Mouse (Mus musculus): ENCODE results near the gene Tmprss6. TPM values are rescaled to one million over a fixed set of nuclear protein-coding genes. Genes with fewer than 3 reads are reported as not detected.
A peak's percentile ranks its signal among the peaks of the same experiment; 100 is the strongest.

Gene Tmprss6
- polyA plus RNA-seq, 1 experiment from 2014 or later = 0.21 TPM

DNA sequence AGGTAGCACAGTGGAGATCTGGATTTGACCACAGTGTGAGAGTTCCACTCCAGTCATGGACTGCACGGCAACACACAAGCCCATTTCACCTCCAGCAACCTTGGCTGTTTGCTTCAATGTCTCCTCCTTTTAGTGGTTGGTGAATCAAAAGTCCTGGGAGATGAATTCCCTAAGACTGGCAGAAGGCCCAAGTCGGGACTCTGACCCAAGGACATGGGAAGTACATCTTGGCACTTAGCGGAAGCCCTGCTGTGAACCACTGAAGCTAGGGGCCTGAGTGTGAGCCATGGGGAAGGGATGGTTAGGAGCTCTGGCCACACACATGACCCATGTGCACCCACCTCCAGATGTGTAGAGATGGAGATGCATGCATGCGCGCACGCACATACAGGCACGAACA lies 864 bp downstream of the Tmprss6 start:
- H3K27me3 ChIP-seq = no peaks in the 10 kb centered on the region; the same call in 1 of the 2 replicates
- H3K4me2 ChIP-seq = no peak overlapping the region
- H3K36me3 ChIP-seq = no peaks in the 10 kb centered on the region
- no peak overlapping the region for H3K9ac ChIP-seq
- H3K4me1 ChIP-seq (replicated peaks) = peaks cover 20% of the 10 kb centered on the region
- H3K27ac ChIP-seq = no peak overlapping the region
- no peak for ATAC-seq (replicated peaks; ENCODE audit: insufficient number of reproducible peaks, insufficient read depth, low FRiP score, low read depth)
- no peak overlapping the region for H3K4me3 ChIP-seq
- H3K9me3 ChIP-seq (replicated peaks) = no peaks in the 10 kb centered on the region
- 87% methylated on average over 7 of the region's 7 CpGs for WGBS

DNA sequence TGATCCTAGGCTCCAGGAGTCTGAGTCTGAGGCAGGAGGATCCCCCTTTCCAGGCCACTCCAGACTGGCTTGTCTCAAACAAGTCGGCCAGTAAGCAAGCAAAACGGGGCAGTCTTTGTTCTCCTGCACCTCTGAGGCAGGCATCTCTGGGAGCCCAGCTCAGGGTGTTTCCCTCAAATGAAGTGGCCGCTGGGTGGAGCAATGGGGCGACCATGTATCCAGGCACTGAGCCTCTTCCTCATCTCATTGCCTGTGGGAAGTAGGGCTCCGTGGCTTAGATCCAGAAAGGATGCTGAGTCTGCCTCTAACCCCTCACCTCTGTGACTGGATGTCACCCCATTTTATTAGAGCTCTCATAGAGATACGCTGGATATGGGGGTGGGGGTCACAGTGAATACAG lies 1.6 kb downstream of the Tmprss6 start:
- Histone ChIP-seq H3K4me1 (replicated peaks) (peaks cover 18% of the 10 kb centered on the region), H3K4me3 (no peak overlapping the region), H3K36me3 (no peaks in the 10 kb centered on the region), H3K9me3 (replicated peaks) (no peaks in the 10 kb centered on the region), H3K4me2 (no peak overlapping the region), H3K9ac (no peak overlapping the region), H3K27ac (no peak overlapping the region), H3K27me3 (peaks cover under 1% of the 10 kb centered on the region; the same call in 1 of the 2 replicates)
- 36% methylated on average over 6 of the region's 6 CpGs for WGBS
- ATAC-seq (replicated peaks; ENCODE audit: insufficient number of reproducible peaks, insufficient read depth, low FRiP score, low read depth) = no peak

DNA sequence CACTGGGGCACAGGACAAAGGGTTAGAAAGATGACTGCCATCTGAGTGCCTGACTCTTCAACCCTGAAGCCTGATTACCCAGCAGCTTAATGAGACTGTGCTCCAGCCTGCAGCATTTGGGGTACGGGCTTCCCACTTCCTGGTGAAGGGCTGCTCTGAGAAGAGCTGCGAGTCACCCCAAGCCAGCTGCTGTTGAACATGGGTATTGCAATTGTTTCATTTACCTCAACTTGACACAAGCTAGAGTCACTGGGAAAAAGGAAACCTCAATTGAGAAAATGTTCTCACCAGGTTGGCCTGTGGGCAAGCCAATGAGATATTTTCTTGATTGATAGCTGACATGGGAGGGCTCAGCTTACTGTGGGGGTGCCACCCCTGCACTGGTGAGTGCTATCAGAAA lies 5.5 kb downstream of the Tmprss6 start:
- no peaks in the 10 kb centered on the region for H3K36me3 ChIP-seq
- H3K4me1 ChIP-seq (replicated peaks) = 0 out of 2 replicates have a peak, but pooled peaks cover 6% of the 10 kb centered on the region
- H3K27me3 ChIP-seq = peaks cover 2% of the 10 kb centered on the region; the same call in 1 of the 2 replicates
- H3K4me2 ChIP-seq = no peak overlapping the region
- no peaks in the 10 kb centered on the region for H3K9me3 ChIP-seq (replicated peaks)
- no peak for ATAC-seq (replicated peaks; ENCODE audit: insufficient number of reproducible peaks, insufficient read depth, low FRiP score, low read depth)
- H3K4me3 ChIP-seq = no peak overlapping the region
- no peak overlapping the region for H3K27ac ChIP-seq
- no peak overlapping the region for H3K9ac ChIP-seq
- WGBS = 33% methylated on average over 2 of the region's 2 CpGs

DNA sequence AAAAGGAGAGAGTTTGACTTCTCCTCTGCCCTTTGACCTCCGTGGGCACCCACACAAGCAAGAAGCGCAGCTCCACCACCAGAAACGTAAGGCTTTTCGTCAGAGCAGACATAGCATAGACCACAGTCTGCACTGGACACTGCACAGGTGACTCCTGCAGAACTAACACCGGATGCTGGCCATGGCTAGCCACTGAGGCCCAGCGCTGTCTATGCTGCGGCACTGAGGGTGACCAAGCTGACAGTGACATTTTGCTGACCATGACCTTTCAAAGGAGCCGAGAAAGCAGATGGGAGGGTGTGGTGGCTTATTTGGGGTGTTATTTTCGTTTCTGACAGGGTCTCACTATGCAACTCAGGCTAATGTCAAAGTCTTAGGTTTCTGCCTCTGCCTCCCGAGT lies 11.2 kb downstream of the Tmprss6 start:
- H3K27ac ChIP-seq = no peak overlapping the region
- H3K36me3 ChIP-seq = no peaks in the 10 kb centered on the region
- no peak for ATAC-seq (replicated peaks; ENCODE audit: insufficient number of reproducible peaks, insufficient read depth, low FRiP score, low read depth)
- no peaks in the 10 kb centered on the region for H3K9me3 ChIP-seq (replicated peaks)
- no peak overlapping the region for H3K4me2 ChIP-seq
- H3K9ac ChIP-seq = no peak overlapping the region
- H3K4me1 ChIP-seq (replicated peaks) = peaks cover 3% of the 10 kb centered on the region; the same call in 1 of the 2 replicates
- H3K4me3 ChIP-seq = no peak overlapping the region
- H3K27me3 ChIP-seq = 0 out of 2 replicates have a peak, but pooled peaks cover 2% of the 10 kb centered on the region
- 73% methylated on average over 10 of the region's 10 CpGs for WGBS

DNA sequence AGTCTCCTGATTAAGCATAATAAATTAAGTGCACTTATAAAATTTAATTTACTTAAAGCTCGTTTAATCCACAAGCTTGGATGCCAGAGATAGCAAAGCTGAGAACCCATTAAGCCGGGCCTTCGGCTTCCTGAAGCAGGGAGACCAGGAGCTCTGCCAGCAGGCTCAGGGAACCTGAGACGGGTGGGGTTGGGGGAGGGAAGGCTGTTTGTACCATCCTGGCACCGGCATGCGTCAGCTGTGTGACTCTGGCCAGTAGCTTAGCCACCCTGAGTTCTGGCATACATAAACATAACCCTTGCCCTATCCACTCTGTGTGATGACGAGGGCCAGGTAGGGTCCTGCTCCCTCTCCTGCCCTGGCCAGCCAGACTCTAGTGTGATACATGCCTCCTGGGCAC lies 12.4 kb downstream of the Tmprss6 start:
- no peak overlapping the region for H3K27ac ChIP-seq
- no peak overlapping the region for H3K9ac ChIP-seq
- 52% methylated on average over 7 of the region's 7 CpGs for WGBS
- no peaks in the 10 kb centered on the region for H3K9me3 ChIP-seq (replicated peaks)
- ATAC-seq (replicated peaks; ENCODE audit: insufficient number of reproducible peaks, insufficient read depth, low FRiP score, low read depth) = no peak
- no peak overlapping the region for H3K4me2 ChIP-seq
- H3K4me1 ChIP-seq (replicated peaks) = peaks cover 3% of the 10 kb centered on the region
- no peaks in the 10 kb centered on the region for H3K36me3 ChIP-seq
- no peaks in the 10 kb centered on the region for H3K27me3 ChIP-seq
- no peak overlapping the region for H3K4me3 ChIP-seq

DNA sequence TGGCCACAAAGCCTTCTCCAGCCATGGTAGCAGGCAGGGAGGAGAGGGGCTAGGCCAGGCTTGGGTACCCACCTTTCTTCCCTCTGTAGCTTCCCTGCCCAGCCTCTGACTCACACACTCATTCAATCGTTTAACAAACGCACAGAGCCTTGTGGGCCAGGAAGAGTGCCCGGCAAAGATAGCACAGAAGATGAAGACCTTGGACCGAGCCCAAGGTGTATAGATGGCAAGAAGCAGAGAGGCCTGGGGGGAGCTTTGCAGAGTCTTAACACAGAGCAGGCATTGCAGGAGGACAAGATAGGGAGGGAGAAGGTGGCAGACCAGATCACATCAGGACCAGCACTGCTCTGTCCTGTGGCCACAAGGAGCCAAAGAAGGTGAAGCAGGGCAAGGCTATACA lies 13.3 kb downstream of the Tmprss6 start:
- no peaks in the 10 kb centered on the region for H3K27me3 ChIP-seq
- WGBS = 35% methylated on average over 4 of the region's 4 CpGs
- H3K9me3 ChIP-seq (replicated peaks) = no peaks in the 10 kb centered on the region
- H3K27ac ChIP-seq = no peak overlapping the region
- no peak overlapping the region for H3K4me2 ChIP-seq
- peaks cover 8% of the 10 kb centered on the region for H3K4me1 ChIP-seq (replicated peaks)
- no peak overlapping the region for H3K4me3 ChIP-seq
- no peak overlapping the region for H3K9ac ChIP-seq
- no peaks in the 10 kb centered on the region for H3K36me3 ChIP-seq
- no peak for ATAC-seq (replicated peaks; ENCODE audit: insufficient number of reproducible peaks, insufficient read depth, low FRiP score, low read depth)

DNA sequence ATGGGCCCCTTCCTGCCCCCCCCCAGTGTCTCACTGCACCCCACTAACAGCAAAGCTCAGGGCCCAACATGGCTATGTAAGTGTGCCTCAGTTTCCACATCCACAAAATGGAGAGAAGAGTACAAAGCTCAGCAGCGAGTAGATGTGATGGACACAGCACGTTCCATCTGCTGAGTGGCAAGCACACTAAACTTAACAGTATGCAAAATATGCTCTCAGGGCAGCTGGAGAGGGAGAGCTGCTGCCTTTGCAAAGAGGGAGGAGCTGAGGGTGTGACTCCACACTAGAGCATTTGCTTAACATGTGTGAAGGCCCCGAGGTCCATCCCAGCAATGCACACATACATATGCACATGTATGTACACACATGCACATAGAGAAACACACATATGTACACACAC lies 15.5 kb downstream of the Tmprss6 start:
- Histone ChIP-seq H3K36me3 (no peaks in the 10 kb centered on the region), H3K27ac (no peak overlapping the region), H3K27me3 (no peaks in the 10 kb centered on the region), H3K4me2 (no peak overlapping the region), H3K9me3 (replicated peaks) (no peaks in the 10 kb centered on the region), H3K4me1 (replicated peaks) (peaks cover 26% of the 10 kb centered on the region), H3K4me3 (no peak overlapping the region), H3K9ac (no peak overlapping the region)
- no peak for ATAC-seq (replicated peaks; ENCODE audit: insufficient number of reproducible peaks, insufficient read depth, low FRiP score, low read depth)
- WGBS = 70% methylated on average over 3 of the region's 3 CpGs

DNA sequence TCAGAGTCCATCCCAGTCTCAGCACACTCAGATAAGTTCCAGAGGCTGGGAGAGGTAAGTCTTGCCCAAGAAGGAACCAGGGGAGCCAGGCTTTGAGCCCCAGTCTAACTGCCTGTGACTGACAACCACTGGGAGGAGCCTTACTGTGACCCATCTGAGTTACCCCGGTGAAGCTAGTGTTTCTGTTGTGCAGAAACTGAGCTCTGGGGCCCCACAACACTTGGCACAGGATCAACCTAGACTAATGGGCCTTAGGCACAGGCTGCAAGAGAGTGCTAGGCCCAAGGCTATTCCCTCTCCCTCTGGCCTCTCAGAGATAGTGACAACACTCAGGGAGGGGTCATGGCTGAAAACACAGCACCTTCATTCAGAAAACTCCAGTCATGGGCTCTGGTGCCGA lies 17.2 kb downstream of the Tmprss6 start:
- no peak overlapping the region for H3K9ac ChIP-seq
- H3K27ac ChIP-seq = no peak overlapping the region
- H3K36me3 ChIP-seq = no peaks in the 10 kb centered on the region
- no peaks in the 10 kb centered on the region for H3K27me3 ChIP-seq
- H3K4me1 ChIP-seq (replicated peaks) = peaks cover 32% of the 10 kb centered on the region
- no peak for ATAC-seq (replicated peaks; ENCODE audit: insufficient number of reproducible peaks, insufficient read depth, low FRiP score, low read depth)
- H3K4me2 ChIP-seq = no peak overlapping the region
- WGBS = 63% methylated on average over 2 of the region's 2 CpGs
- no peak overlapping the region for H3K4me3 ChIP-seq
- no peaks in the 10 kb centered on the region for H3K9me3 ChIP-seq (replicated peaks)

DNA sequence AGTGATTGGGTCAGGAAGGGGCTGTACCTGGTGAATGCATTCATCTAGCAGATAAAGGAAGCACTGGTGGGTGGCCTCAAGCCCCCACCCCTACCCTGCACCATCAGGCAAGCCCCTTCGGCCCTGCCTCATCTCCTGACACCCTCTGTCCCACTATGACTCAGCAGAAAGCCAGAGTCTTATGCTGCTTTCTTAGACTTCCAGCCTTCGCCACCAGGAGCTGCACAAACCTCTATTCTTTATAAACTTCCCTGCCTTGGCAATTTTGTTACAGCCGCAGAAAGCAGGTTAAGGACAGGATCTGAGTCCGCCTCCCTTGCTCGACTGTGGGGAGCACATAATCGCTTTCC lies 18.0 kb downstream of the Tmprss6 start:
- H3K36me3 ChIP-seq = no peaks in the 10 kb centered on the region
- peaks cover 32% of the 10 kb centered on the region for H3K4me1 ChIP-seq (replicated peaks)
- no peaks in the 10 kb centered on the region for H3K9me3 ChIP-seq (replicated peaks)
- H3K4me2 ChIP-seq = no peak overlapping the region
- peak overlapping the region; percentile 87 for H3K27ac ChIP-seq
- no peak overlapping the region for H3K4me3 ChIP-seq
- ATAC-seq (replicated peaks; ENCODE audit: insufficient number of reproducible peaks, insufficient read depth, low FRiP score, low read depth) = no peak
- WGBS = 89% methylated on average over 6 of the region's 6 CpGs
- no peaks in the 10 kb centered on the region for H3K27me3 ChIP-seq
- no peak overlapping the region for H3K9ac ChIP-seq

DNA sequence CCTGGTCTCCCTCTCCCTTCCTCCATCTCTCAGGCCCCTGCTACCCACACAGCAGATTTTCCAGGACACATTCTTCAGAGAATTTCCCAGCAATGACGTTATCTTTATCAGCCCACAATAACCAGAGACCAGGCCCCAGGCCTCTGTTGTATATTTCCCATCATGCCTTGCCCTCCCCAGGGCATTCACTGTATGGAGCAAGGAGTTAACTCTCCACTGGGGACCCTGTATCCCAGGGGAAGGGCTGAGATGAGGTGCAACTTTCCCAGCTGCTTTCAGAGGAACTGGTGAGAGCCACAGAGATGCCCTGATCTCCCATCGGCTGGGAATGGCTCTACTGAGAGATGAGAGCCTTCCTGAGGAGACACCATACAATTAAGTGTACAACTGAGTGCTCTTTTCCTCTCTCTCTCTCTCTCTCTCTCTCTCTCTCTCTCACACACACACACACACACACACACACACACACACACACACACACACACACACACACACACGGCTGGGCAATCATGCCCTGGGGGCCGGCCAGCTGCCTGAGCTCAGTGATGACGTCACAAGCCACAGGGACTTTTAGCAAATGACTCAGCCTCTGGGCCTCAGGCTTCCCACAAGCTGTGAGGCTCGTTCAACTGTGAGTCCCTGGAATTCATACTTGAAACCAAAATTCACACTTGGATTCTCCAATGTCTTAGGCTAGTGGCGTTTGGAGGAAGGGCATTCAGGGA lies 18.6 kb downstream of the Tmprss6 start:
- no peak overlapping the region for H3K9ac ChIP-seq
- H3K4me2 ChIP-seq = no peak overlapping the region
- WGBS = 20% methylated on average over 7 of the region's 7 CpGs

DNA sequence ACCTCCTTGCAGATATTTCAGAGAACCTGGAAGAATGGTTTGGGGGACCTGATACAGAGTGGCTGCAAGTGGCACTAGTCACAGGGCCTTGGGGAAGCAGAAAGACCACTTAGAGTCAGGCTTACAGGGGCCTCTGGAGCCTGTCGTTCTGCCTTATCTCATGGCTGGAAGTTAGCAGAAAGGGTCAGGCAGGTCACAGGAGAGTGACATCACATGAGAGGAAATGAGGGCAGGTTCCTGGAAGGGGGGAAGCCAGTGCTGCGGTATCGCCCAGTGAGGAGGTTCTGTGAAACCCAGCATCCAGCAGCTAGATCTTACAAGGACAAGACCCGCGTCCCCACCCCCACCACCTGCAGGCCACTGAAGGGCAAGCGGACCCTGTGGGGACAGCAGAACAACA lies 19.3 kb downstream of the Tmprss6 start:
- Histone ChIP-seq H3K27ac (peak overlapping the region; percentile 87), H3K36me3 (no peaks in the 10 kb centered on the region), H3K27me3 (no peaks in the 10 kb centered on the region), H3K4me1 (replicated peaks) (peaks cover 33% of the 10 kb centered on the region), H3K9ac (no peak overlapping the region), H3K4me2 (no peak overlapping the region), H3K4me3 (no peak overlapping the region), H3K9me3 (replicated peaks) (no peaks in the 10 kb centered on the region)
- ATAC-seq (replicated peaks; ENCODE audit: insufficient number of reproducible peaks, insufficient read depth, low FRiP score, low read depth) = no peak
- 46% methylated on average over 6 of the region's 6 CpGs for WGBS

More for the DNA sequence above, 18.6 kb downstream of the Tmprss6 start:
- 0 out of 2 replicates have a peak, but pooled peaks have one; percentile 12 for ATAC-seq (replicated peaks; ENCODE audit: insufficient number of reproducible peaks, insufficient read depth, low FRiP score, low read depth)
- H3K27me3 ChIP-seq = no peaks in the 10 kb centered on the region
- H3K4me1 ChIP-seq (replicated peaks) = peaks cover 29% of the 10 kb centered on the region
- H3K27ac ChIP-seq = peak overlapping the region; percentile 87
- no peaks in the 10 kb centered on the region for H3K36me3 ChIP-seq
- no peaks in the 10 kb centered on the region for H3K9me3 ChIP-seq (replicated peaks)
- no peak overlapping the region for H3K4me3 ChIP-seq

Data from heart, embryonic 15.5 days (tissue).